Mouse (Mus musculus) fat pad, adult 2 months (tissue): ENCODE measurements around the gene Nup50.
A peak's percentile ranks its signal among the peaks of the same experiment; 100 is the strongest.

Experiments
- DNase-seq: peaks from one replicate; pipeline ENCODE4 v3.0.0-alpha.2; 2011; ENCODE audit warnings: low read depth, low spot score; ENCODE audit errors: extremely low read depth

Gene Nup50

GRCm38 (mm10) chr15:84950053-84950452 lies 26.8 kb downstream of the Nup50 start:
- no peak for DNase-seq

GRCm38 (mm10) chr15:84953259-84953658 lies 30.0 kb downstream of the Nup50 start:
- no peak for DNase-seq

- no peak for DNase-seq
These were observed 34.6 kb downstream of the Nup50 start for GRCm38 (mm10) chr15:84957851-84958250.

- DNase-seq: no peak
These were observed 35.1 kb downstream of the Nup50 start for GRCm38 (mm10) chr15:84958331-84958730.

GRCm38 (mm10) chr15:84959891-84960290 lies 36.7 kb downstream of the Nup50 start:
- no peak for DNase-seq

- DNase-seq: no peak
These were observed 37.5 kb downstream of the Nup50 start for GRCm38 (mm10) chr15:84960692-84961091.

GRCm38 (mm10) chr15:84962518-84962917 lies 39.3 kb downstream of the Nup50 start:
- no peak for DNase-seq

GRCm38 (mm10) chr15:84964771-84965170 lies 41.6 kb downstream of the Nup50 start:
- no peak for DNase-seq

GRCm38 (mm10) chr15:84965575-84966360 lies 42.6 kb downstream of the Nup50 start:
- no peak for DNase-seq

- DNase-seq: no peak
These were observed 45.3 kb downstream of the Nup50 start for GRCm38 (mm10) chr15:84968534-84968933.

GRCm38 (mm10) chr15:84972860-84973543 lies 49.8 kb downstream of the Nup50 start:
- no peak for DNase-seq

GRCm38 (mm10) chr15:84973544-84973871 lies 50.3 kb downstream of the Nup50 start:
- no peak for DNase-seq

GRCm38 (mm10) chr15:84975729-84976128 lies 52.5 kb downstream of the Nup50 start:
- no peak for DNase-seq

GRCm38 (mm10) chr15:84981609-84982313 lies 58.5 kb downstream of the Nup50 start:
- DNase-seq: no peak

- peak; percentile 92 for DNase-seq
These were observed 59.7 kb downstream of the Nup50 start for GRCm38 (mm10) chr15:84982888-84983287.

GRCm38 (mm10) chr15:84983721-84984120 lies 60.5 kb downstream of the Nup50 start:
- DNase-seq: no peak

GRCm38 (mm10) chr15:84985516-84986160 lies 62.4 kb downstream of the Nup50 start:
- no peak for DNase-seq

- DNase-seq: no peak
These were observed 63.2 kb downstream of the Nup50 start for GRCm38 (mm10) chr15:84986171-84987019.

GRCm38 (mm10) chr15:84987020-84987815 lies 64.0 kb downstream of the Nup50 start:
- no peak for DNase-seq
